Mouse (Mus musculus) hematopoietic stem cell, adult 5-6 weeks (primary cell): ENCODE results near the gene Gm6169. TPM values are rescaled to one million over a fixed set of nuclear protein-coding genes. Genes with fewer than 3 reads are reported as not detected.
"Not testable (repeated sequence)": the region's sequence is repeated elsewhere in the genome, so short reads cannot be mapped to it uniquely, and the experiment has no call there.

Experiments used
- ATAC-seq, 2 experiments: fragments of 125-278 bp in 1 of 2; replicated peaks in 1 of 2; 2 replicates each; pipeline ENCODE4 v1.8.0; 2016 to 2017; ENCODE audit warnings: inconsistent platforms in 2 of 2, mild to moderate bottlenecking in 2 of 2, moderate number of reproducible peaks in 2 of 2, low read depth in 1 of 2, moderate TSS enrichment in 1 of 2; ENCODE audit not compliant: low FRiP score in 2 of 2, poor library complexity in 2 of 2, severe bottlenecking in 2 of 2, insufficient read depth in 1 of 2, low TSS enrichment in 1 of 2
- total RNA-seq: library from RNA; stranded (forward); fragments of 172-1452, 232-1000 nt; gene quantifications from 2 replicates; pipeline ENCODE4 v1.2.3, GENCODE M21; 2017

The Gm6169 gene
- total RNA-seq, 1 experiment from 2014 or later: 2.4 TPM

- ATAC-seq: no peak
These were observed 21.5 kb downstream of the Gm6169 start for GRCm38 (mm10) chr13:97077556-97077955.

DNA sequence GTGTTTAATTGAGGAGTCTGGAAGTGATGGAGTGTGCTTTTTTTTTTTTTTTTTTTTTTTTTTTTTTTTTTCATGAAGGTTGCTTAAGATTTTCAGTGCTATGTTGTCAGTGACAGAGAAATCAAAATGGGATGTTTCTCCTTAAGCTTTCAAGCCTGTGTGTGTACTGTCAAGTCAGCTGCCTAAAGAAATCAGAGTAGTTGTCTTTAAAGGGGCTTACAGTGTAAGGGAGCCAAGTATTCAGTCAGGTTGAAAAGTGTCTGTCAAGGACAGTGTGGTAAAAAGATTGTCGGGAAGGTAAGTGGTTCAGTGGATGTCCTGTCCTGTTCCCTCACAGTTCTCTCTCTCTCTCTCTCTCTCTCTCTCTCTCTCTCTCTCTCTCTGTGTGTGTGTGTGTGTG lies 25.5 kb downstream of the Gm6169 start:
- ATAC-seq: no peak

GRCm38 (mm10) chr13:97071626-97072241 lies 27.3 kb downstream of the Gm6169 start:
- peak in 1 of 2 experiments; percentile 45; a peak in 2 of 4 replicates for ATAC-seq

DNA sequence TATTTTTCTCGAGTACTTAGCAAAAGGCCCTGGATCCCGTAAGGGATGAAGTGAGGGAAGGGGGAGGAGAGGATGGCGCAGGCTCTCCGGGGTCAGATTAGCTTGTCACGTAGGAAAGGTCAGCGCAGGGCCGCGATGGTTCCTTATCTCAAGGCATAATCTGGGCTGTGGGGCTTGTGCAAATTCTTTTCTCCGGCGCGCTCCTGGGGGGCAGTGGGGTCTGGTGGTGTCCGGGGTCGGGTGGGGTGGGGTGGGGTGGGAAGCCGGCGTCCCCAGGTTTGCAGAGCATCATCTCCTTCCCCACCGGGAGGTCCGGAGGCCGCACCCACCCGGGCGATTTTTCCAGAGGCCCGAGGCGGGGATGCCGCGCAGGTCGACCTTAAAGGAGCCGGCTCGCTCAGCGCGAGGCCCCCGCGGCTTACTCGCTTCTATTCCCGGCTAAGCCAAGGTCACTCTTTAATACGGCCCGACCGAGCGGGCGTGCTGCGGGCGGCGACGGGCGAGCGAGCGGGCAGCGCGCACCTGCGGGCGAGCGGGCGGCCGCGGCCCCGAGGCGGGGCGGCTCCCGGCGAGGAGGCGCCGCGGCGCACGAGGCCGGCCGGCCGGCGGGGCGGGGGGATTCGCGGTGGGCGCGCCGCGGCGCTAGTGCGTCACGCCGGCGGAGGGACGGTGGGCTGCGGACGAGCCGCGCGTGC lies 28.0 kb downstream of the Gm6169 start:
- no peak for ATAC-seq

DNA sequence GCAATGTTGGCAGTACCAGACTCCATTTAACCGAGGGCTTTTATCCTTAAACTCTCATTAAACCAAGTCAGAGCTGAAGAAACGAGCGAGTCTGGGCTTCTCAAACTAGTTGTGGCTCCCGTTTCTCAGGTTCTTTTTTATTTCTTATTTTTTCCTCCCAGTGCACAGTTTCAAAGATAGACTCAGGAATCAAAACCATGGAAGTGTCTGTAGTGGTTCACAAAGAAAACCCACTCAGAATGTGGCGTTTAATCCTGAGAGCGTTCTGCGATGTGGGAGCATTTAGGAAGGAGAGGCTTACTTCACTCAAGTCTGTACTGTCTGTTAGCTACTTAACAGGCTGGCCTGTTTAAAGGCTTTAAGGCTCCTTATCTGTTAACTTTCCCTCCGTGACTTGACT lies 30.9 kb downstream of the Gm6169 start:
- ATAC-seq: no peak

DNA sequence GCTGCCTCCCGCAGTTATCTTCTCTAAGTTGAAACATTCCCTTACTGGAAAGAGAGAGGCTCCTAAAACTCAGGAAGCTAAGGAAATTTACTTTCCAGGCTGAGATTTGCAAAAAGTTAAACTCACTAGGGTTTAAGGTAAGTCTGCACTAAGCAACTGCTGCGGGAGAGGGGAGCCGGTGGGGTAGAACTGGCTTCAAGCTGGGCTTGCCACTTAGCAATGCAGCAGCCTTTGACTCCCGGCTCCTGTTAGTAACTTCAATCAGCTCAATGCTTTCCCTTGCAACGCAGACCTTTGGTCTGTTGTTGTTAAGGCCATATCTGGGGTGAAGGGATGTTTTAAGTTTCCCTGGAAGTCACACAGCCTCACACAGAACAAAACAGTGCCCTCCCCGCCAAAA lies 31.3 kb downstream of the Gm6169 start:
- ATAC-seq: no peak

DNA sequence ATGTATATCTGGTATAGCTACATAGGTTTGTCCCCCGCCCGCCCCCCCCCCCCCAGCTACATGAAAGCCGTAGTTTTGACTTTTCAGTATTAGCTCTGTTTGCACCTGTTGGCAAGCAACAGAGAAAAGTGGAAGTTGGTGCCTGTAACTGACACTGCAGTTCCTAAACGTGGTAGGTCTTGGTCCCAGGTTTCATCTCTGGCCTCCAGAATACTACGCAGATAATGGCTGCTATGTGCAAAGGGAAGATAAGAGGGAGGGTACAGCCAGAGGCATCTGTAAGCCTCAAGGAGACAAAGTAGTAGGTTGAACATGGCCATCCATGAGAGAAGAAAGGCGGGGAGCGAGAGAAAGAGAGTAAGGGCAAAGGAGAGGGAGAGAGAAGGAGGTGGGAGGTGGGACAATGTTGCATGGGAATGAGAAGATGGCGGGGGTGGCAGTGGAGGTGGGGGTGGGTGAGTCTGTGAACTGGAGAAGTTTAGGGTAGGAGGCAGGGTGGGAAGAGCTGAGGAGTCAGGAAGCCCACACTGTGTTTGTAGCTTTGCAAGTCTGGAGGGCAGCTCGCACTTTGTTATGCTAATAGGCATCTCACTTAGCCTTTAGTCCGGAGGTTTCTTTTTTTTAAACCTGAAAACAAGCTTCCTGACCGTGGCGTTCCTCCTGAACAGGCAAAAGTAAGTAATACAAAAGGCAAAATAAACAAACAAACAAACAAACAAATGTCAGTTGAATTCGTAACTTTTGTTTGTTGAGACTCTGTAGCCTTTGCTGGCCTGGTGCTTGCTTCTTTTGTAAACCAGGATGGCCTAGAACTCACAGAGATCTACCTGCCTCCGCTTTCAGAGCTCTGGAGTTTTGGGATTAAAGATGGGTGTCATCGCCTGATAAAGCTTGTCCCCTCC lies 32.1 kb downstream of the Gm6169 start, which contains the start of gene Fam169a:
Gene Fam169a (plus strand): TSS at position 638 of the 902 bp plus-strand sequence.
- ATAC-seq: peak in 1 of 2 experiments; percentile 23; a peak in 1 of 4 replicates

GRCm38 (mm10) chr13:97064844-97065621 lies 34.0 kb downstream of the Gm6169 start:
- ATAC-seq: not testable (repeated sequence)

DNA sequence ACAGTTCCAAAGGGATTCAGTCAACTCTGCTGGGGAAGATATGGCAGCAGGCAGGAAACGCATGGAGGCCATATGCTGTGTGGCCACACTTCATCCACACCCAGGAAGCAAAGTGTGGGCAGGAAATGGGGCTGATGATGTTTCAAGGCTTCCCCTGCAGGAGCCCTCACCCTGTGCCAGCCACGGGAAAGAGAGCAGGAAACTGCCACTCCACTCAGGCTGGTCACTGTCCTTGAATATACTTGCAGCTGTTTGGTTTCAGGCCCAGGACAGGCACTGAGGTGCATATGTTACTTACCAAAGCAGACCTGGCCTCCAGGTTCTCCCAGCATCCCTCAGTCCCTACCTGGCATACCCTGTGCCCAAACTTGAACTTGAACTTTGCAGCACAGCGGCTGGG lies 34.6 kb downstream of the Gm6169 start:
- ATAC-seq: peak; percentile 18 to 54; a peak in 2 of 4 replicates

GRCm38 (mm10) chr13:97063431-97063830 lies 35.6 kb downstream of the Gm6169 start:
- peak; percentile 87 to 88 for ATAC-seq

DNA sequence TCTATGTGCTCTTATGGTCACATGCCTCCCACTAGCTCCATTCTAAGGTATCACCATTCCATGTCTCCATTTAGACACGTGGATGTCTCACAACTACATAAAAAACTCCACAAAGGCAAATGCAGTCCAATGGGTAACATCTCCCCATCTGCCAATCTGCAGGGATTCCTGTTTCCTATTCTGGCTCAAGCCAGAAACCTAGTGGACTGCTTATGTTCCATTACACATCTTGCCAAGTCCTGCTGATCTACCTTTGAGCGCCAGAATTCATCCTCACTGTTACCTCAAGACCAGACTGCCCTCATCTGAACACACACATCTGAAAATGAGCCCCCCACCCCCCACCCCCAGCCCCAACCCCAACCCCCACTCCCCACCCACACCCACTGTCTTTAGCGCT lies 36.9 kb downstream of the Gm6169 start:
- no peak for ATAC-seq

DNA sequence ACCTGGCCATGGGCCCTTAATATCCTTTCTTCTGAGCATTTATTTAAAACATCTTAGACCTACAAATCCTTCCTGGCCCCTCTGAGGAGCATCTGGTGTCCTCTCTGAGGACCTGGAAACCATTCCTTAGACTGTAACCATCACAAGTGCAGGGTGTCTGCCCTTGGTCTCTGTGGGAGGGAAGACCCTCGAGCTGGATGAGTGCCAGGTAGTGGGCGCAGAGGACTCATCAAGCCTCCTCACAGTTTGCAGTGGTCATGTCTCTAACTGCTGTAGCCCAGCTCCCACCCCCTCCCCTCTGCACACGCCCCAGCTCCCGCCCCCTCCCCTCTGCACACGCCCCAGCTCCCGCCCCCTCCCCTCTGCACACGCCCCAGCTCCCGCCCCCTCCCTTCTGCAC lies 38.7 kb downstream of the Gm6169 start:
- ATAC-seq: no peak

GRCm38 (mm10) chr13:97059746-97060145 lies 39.3 kb downstream of the Gm6169 start:
- ATAC-seq: no peak

DNA sequence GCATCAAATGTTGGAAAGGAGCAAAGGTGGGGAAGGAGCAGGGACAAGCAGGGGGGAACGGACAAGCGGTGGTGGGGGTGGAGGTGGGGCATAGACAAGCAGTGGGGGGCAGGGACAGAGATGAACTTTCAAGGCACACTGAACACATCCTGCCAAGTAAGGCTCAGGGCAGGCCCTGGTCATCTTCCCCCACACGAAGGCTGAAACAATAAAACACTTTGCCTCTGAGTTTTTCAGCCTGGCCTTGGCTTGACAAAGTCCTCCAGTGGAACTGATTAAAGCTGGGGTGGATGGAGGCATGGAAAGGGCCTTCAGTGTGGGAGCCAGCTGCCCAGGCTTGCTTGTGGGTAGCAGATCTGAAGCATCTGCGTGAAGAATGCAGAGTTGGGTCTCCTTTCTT lies 41.2 kb downstream of the Gm6169 start:
- ATAC-seq: no peak

- no peak for ATAC-seq
These were observed 45.2 kb downstream of the Gm6169 start for GRCm38 (mm10) chr13:97053844-97054243.

- ATAC-seq: peak; percentile 56 to 62
These were observed 46.4 kb downstream of the Gm6169 start for GRCm38 (mm10) chr13:97052667-97053066.

GRCm38 (mm10) chr13:97051158-97051557 lies 47.9 kb downstream of the Gm6169 start:
- no peak for ATAC-seq
